Mouse (Mus musculus): ENCODE data around the gene Efna3.

The Efna3 gene

GRCm38 (mm10) chr3:89315930-89316831 lies 6.6 kb downstream of the Efna3 start:
- DNase-seq (ENCODE audit: low spot score): no peak

- DNase-seq (ENCODE audit: low spot score): peak; percentile 86
Measured at GRCm38 (mm10) chr3:89315195-89315929, 7.4 kb downstream of the Efna3 start.

GRCm38 (mm10) chr3:89314791-89315190 lies 8.0 kb downstream of the Efna3 start:
- DNase-seq (ENCODE audit: low spot score): no peak

GRCm38 (mm10) chr3:89314340-89314739 lies 8.4 kb downstream of the Efna3 start:
- no peak for DNase-seq (ENCODE audit: low spot score)

- peak; percentile 66 for DNase-seq (ENCODE audit: low spot score)
Measured at GRCm38 (mm10) chr3:89308089-89308488, 14.7 kb downstream of the Efna3 start.

GRCm38 (mm10) chr3:89305551-89306325 lies 17.0 kb downstream of the Efna3 start:
- DNase-seq (ENCODE audit: low spot score): no peak

GRCm38 (mm10) chr3:89305105-89305504 lies 17.7 kb downstream of the Efna3 start:
- no peak for DNase-seq (ENCODE audit: low spot score)

GRCm38 (mm10) chr3:89304440-89304839 lies 18.3 kb downstream of the Efna3 start:
- no peak for DNase-seq (ENCODE audit: low spot score)

GRCm38 (mm10) chr3:89300514-89300913 lies 22.3 kb downstream of the Efna3 start:
- no peak for DNase-seq (ENCODE audit: low spot score)

GRCm38 (mm10) chr3:89300071-89300470 lies 22.7 kb downstream of the Efna3 start:
- no peak for DNase-seq (ENCODE audit: low spot score)

GRCm38 (mm10) chr3:89299499-89299898 lies 23.3 kb downstream of the Efna3 start:
- DNase-seq (ENCODE audit: low spot score): no peak

- DNase-seq (ENCODE audit: low spot score): no peak
Measured at GRCm38 (mm10) chr3:89298908-89299307, 23.9 kb downstream of the Efna3 start.

- no peak for DNase-seq (ENCODE audit: low spot score)
Measured at GRCm38 (mm10) chr3:89296761-89297396, 25.9 kb downstream of the Efna3 start.

GRCm38 (mm10) chr3:89295685-89296230 lies 27.0 kb downstream of the Efna3 start:
- no peak for DNase-seq (ENCODE audit: low spot score)

- DNase-seq (ENCODE audit: low spot score): no peak
Measured at GRCm38 (mm10) chr3:89294195-89294594, 28.6 kb downstream of the Efna3 start.

- no peak for DNase-seq (ENCODE audit: low spot score)
Measured at GRCm38 (mm10) chr3:89293247-89293918, 29.4 kb downstream of the Efna3 start.

- DNase-seq (ENCODE audit: low spot score): no peak
Measured at GRCm38 (mm10) chr3:89292303-89292702, 30.5 kb downstream of the Efna3 start.

- DNase-seq (ENCODE audit: low spot score): no peak
Measured at GRCm38 (mm10) chr3:89291874-89292273, 30.9 kb downstream of the Efna3 start.

- no peak for DNase-seq (ENCODE audit: low spot score)
Measured at GRCm38 (mm10) chr3:89288503-89288928, 34.2 kb downstream of the Efna3 start.

- DNase-seq (ENCODE audit: low spot score): no peak
Measured at GRCm38 (mm10) chr3:89287286-89287685, 35.5 kb downstream of the Efna3 start.

GRCm38 (mm10) chr3:89285526-89285925 lies 37.2 kb downstream of the Efna3 start:
- DNase-seq (ENCODE audit: low spot score): no peak
